Mouse (Mus musculus) gastrocnemius, postnatal 25 days (tissue): ENCODE data around the gene Gm11492. TPM values are rescaled to one million over a fixed set of nuclear protein-coding genes. Genes with fewer than 3 reads are reported as not detected.

Experiments
- DNase-seq: peaks from one replicate; pipeline ENCODE4 v3.0.0; 2022
- total RNA-seq, 2 experiments: library from RNA; stranded (reverse); gene quantifications; 1 replicate in 1 of 2; 2 replicates in 1 of 2; pipeline ENCODE4 v1.2.3; 2021

The Gm11492 gene
- total RNA-seq, 2 experiments from 2014 or later, result not detected

DNA sequence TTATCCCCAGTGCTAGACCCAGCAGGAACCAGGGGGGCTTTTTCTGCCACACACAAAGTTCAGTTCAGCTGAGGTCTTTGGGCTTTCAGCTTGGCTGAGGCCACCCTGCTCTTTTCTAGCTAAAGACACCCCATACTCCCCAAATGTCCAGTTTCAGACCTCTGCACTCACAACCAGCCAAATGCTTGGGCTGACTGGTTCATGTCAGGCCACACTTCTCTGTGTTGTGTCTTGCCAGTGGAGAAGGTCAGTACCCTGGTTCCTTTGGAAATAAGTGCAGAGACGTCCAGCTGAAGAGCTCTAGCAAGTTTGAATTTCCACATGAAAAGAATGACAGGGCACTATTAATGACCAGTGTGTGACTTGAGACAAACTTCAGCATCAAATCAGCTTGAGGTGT, 13.3 kb downstream of the Gm11492 start:
- no peak for DNase-seq

- DNase-seq, result no peak
Measured at GRCm38 (mm10) chr11:87580543-87581085, 14.2 kb downstream of the Gm11492 start.

- DNase-seq, result no peak
Measured at GRCm38 (mm10) chr11:87581161-87581865, 14.9 kb downstream of the Gm11492 start.

DNA sequence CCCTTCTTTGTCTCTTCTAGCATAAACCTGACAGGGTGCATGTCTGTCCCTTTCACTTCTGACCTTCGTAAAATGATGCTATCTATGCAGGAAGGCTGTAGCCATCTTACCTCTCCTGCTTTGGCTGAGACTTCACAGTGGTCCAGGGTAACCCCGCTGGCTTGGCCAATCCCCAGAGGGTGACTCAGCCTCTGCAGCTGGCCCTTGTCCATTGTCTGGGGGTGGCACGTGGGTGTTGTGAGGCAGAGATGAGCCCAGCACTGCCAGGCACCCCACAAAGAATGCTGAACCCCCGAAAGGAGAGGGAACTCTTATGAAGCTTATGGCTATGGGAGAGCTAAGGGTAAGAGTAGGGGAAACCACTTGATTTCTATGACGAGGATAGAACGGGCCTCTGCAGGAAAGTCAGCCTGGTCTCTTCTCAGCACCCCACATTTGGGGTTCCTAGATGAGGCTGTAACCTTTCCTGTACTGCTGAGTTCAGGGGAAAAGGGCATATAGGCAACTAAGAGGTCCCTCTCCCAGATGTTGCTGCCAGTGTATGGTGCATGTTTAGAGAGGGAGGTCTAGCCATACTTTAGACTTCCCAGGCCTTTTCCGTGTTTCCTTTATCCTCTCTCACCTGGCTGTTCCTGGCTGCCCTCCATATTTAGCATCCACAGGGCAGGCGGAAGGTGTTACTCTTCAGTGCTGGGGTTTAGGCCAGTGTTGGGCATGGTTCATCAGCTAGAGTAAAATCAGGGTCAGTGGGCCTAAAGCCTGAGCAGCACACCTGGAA, 15.7 kb downstream of the Gm11492 start:
- no peak for DNase-seq

DNA sequence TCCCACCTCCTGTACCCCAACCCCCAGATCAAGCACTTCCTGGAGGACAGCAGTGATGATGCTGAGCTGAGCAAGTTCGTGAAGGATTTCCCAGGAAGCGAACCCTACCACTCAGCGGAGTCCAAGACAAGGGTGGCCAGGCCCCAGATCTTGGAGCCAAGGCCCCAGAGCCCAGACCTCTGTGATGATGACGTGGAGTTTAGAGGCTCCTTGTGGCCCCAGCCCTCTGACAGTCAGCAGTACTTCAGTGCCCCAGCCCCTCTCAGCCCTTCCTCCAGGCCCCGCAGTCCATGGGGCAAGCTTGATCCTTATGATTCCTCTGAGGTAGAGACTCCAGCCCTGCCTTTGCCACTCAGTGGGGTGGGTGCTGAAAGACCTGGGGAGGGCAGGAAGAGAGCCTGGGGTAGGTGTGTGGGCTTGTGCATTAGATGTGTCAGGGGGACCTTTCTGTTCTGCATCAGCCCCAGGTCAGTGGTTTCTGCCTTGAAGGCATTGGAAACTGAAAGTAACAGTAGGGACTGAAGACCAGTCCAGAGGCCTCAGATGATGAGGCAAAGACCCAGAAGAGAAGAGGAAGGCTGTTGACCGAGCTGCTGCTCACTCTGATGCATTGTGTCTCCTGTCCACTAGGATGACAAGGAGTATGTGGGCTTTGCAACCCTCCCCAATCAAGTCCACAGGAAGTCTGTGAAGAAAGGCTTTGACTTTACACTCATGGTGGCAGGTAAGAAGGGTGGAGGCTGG, 17.0 kb downstream of the Gm11492 start:
- DNase-seq, result no peak

- peak; percentile 52 for DNase-seq
Measured at GRCm38 (mm10) chr11:87584711-87585505, 18.5 kb downstream of the Gm11492 start.

GRCm38 (mm10) chr11:87587211-87587874, 20.9 kb downstream of the Gm11492 start:
- DNase-seq, result no peak

DNA sequence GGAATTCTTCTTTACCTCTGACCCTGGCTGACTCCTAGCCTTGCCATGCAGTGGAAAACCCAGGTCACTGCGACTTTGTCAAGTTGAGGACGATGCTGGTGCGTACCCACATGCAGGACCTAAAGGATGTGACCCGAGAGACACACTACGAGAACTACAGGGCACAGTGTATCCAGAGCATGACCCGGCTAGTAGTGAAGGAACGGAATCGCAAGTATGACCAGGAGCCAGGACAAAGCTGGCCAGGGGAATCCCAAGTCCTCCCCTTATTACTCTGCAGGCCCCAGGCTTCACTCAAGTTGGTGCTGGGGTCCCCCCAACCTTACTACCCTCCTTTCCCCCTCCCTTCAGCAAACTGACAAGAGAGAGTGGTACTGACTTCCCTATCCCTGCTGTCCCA, 23.2 kb downstream of the Gm11492 start:
- no peak for DNase-seq

DNA sequence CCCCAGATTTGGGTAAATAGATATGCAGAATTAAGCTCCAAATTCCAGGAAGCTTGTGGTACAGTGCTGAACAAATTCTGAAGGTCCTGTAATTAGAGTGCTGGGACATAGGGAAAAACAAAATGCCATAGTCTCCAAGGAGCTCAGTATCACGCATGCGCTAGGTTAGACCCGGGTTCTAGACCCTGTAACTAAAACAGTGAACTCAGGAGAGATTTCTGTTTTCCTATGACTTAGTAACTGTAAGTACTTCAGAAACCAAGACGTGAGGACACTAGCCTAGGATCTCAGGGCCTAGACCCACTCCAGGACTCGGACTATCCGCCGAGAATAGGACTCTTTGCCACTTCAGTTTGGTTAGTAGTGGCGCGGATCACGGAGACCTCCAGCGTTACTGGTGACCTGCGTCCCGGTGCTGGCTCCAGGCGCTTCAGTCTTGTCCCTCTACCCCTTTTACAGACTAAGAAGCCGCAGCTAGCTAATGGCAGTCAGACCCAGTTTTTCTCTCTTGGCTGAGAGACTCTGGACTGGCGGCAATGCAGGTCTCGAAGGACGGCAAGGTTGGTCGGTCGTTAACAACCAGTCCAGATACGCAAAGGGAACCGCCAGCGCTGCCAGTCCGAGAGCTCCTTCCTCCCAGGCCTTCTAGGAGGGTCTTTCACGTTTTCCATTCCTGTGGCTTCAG, 24.5 kb downstream of the Gm11492 start:
- DNase-seq, result no peak

- peak; percentile 100 for DNase-seq
Measured at GRCm38 (mm10) chr11:87591526-87592353, 25.3 kb downstream of the Gm11492 start, which contains the start of gene Mtmr4. Mtmr4 (plus strand) TSS chr11:87592162.

DNA sequence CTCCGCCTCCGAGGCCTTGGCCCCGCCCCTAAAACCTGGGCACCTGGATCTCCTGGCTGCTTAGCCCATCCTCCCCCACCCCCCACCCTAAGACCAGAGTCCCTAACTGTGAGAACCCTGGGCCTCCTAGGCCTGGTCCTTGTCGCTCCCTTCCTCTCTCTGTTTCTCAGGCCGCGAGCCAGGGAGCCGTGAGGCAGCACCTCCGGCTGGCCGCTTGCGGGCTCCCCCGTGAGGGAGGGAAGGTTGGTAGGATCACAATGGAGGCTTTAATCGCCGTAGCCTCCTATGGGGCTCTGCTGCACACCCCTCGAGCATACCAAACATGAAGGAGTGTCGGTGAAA, 25.9 kb downstream of the Gm11492 start:
- no peak for DNase-seq

DNA sequence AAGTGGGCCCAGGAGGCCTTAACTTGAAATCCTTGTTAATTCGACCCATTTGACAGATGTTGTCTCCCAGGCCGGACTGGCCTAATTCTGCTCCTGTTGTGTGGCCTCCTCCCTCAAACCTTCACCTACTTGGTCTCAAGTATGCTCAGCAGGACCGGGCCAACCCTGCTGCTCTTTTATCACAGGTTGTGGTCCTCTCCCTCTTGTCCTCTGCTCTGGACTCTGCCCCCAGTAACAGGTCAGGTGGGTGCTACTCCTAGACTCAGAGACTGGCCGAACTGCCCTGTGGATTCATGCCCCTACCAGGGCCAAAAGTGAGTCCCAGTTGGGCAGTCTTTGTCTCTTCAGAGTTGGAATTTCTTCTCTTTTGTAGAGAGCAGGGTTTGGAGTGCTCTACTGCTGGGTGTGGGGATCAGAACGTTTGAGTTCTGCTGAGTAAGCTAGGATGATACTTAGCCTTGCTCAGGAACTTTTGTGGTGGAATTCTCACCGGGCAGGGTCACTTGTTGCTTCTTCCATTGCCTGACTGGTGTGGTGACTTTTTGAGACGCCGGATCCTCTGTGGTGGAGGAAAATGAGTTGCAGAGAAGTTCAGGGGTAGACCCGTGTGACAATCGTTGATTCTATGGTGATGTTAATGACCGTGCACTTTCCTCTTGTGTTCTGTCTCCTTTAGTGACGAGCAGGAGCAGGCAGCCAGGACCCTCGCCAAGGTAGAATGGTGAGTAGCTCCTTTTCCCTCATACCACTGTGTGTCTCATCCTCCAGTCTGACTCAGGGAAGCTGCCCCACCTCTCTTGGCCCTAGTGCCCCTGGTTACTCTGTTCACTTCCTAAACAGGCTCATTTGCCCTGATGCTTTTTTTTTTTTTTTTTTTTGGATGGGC, 26.5 kb downstream of the Gm11492 start:
- DNase-seq, result no peak

DNA sequence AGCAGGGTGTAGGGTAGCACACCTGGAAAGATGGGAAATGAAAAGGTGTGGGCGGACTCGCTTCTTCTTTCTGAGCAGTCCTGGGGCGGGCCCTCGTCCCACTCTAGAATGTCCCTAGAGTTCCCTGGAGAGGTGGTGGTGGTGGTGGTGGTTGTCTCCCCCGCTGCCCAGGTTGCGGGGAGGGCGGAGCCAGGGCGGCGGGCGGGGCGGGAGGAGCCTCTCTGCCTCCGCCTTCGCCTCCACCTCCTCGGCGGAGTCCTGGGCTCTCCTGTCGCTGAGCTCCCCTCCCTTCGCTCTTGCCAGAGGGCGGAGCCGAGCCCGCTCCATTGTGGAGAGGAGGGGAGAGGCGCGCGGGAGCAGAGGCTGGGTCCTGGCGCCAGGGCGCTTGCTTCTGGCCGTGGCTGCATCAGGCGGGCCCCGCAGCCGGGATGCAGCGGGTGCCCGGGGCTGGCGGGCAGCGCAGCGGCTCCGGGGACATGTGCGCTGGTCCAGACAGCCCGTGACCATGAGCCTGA, 28.9 kb downstream of the Gm11492 start:
- DNase-seq, result peak; percentile 89

- no peak for DNase-seq
Measured at GRCm38 (mm10) chr11:87595976-87596375, 29.5 kb downstream of the Gm11492 start.

DNA sequence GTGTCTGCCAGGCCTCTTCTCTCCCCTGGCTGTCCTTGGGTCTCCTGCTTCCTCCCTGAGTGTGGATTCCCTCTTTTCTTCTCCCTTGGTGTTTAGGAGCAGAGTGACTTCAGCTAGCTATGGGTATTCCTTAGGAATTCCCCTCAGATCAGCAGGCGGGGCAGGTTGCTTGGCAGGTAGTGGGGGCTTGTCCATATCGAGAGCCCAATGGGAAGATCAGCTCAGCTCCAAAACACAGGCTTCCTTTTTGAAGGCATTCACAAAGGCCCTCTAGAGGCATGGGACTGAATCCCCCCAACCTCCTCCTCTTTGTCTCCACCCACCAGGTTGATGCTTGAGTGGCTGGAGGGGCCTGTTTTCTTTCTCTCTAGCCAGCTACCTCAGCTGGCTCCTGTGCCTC, 30.0 kb downstream of the Gm11492 start:
- DNase-seq, result no peak

GRCm38 (mm10) chr11:87597061-87597460, 30.6 kb downstream of the Gm11492 start:
- DNase-seq, result no peak

DNA sequence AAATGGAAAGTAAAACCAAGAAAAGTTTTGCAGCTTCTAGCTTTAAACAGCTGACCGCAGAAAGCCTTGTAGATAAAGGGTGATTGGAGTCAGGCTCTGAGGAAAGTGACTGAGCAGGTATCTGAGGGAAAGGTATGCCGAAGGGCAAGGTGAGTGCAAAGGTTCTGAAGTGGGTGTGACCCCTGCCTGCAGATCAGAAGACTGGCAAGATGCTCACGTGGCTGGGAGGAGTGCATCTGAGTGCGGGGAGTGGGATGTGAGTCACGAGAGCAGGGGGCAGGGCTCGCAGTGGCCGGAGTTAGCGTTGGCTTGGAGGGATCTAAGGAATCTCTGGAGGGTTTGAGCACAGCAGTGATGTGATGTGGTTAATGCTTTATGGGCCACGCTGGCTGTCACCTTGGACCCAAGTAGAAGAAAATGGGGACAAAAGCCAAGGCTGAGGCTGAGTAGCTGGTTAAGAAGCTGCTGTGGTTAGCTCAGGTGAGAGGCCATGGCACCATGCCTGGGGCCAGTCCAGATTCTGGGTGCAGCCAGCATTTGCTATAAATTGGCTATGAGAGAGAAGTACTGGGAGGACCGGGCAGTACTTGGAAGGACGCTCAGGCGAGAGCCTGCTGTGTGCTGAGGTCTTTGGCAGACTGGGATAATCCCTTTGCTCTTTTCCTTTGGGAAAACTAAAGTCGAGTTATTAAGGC, 33.1 kb downstream of the Gm11492 start:
- no peak for DNase-seq

DNA sequence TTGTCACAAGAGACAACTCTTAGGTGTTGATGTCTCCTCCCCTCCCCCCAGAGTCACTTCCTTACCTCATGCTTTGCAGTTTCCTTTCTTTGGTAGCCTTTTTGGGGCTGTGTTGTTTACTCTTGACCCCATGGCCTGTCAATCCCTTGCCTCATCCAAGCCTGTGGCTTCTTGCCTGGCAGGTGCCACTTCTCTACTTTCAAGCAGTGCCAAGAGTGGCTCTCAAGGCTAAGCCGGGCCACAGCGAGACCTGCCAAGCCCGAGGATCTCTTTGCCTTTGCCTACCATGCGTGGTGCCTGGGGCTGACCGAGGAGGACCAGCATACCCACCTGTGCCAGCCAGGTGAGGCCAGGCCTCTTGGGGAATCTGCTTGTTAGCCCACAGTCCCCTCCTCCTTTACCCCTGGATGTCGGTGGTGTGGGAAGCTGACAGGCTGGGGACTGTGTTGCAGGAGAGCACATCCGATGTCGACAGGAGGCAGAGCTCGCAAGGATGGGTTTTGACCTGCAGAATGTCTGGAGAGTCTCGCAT, 33.9 kb downstream of the Gm11492 start:
- DNase-seq, result no peak
